Mouse (Mus musculus): ENCODE measurements at regions not wholly inside any gene's neighbourhood (a gene's known extent, or its start where the extent isn't known, plus 50 kb on each side); places are given as distances from the start of the nearest gene placed in this dataset.

DNA sequence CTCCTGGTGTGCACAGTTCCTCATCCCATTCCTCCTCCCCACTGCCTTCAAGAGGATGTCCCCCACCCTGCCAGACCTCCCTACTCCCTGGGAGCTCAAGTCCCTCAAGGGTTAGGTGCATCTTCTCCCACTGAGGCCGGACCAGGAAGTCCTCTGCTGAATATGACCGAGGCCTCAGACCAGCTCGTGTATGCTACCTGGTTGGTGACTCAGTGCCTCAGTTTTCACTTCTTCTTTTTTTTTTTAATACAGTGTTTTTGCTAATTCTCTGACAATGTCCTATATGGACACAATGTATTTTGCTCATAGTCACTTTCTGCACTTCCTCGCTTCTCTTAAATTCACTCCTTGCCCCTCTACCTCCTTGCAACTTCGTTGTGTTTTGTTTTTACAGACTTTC is 237.2 kb downstream of the Tle4 start:
- no peak for TF ChIP-seq GATA1 (IDR thresholded peaks at IDR 0.05; ENCODE audit: borderline replicate concordance, low read length)
- TF ChIP-seq FLI1 (IDR thresholded peaks at IDR 0.05; ENCODE audit: low read length) = no peak

All from megakaryocyte, embryonic 14.5 days (primary cell).